In genomic region chr12:55429956-55430355, GRCm38 (mm10) we compare ENCODE assay signal across 16 mouse cellular contexts. TPM values are rescaled to one million over a fixed set of nuclear protein-coding genes. Genes with fewer than 3 reads are reported as not detected.
DNase-seq lines count a peak whose midpoint lies in the region; TF ChIP-seq lines count a peak whose summit lies in the region.
"Had no signal": no experiment of that assay in that cellular context is flagged by ENCODE, and none has a peak within 500 bp of the region (broad histone marks: within the 10 kb centered on the region; RNA-seq: fewer than 3 reads in every experiment).

No protein-coding gene starts in this region.

- dilution Hi-C loops in CH12.LX (cut with MboI; ENCODE audit: extremely low pct_ligation_motif_present, extremely low pct_unique_long_range_greater_than_20kb, low sequenced_read_pairs), result no loop called here

- peak overlapping the region; percentile 86 for H3K27ac ChIP-seq in CH12.LX (ENCODE audit: insufficient read depth, low read depth)
- no peak overlapping the region for H3K27ac ChIP-seq in cerebellum, adult 2 months (ENCODE audit: insufficient read depth, low read length)

- in situ Hi-C loops in CH12.LX (cut with MboI; ENCODE audit: low pct_ligation_motif_present, low pct_unique_long_range_greater_than_20kb, low sequenced_read_pairs), result no loop called here

- no peaks in the 10 kb centered on the region for H3K27me3 ChIP-seq in CH12.LX (replicated peaks)
- no peaks in the 10 kb centered on the region for H3K27me3 ChIP-seq in cerebellum, adult 2 months (ENCODE audit: control insufficient read depth, insufficient read depth, low read length)
- H3K27me3 ChIP-seq: Patski had no signal

- H3K4me1 ChIP-seq in CH12.LX (ENCODE audit: control insufficient read depth in 1 of 2, insufficient read depth in 2 of 2), result peaks cover 25 to 60% of the 10 kb centered on the region in 2 experiments
- no peaks in the 10 kb centered on the region; the same call in 1 of the 2 replicates for H3K4me1 ChIP-seq in cerebellum, adult 2 months (ENCODE audit: control insufficient read depth, insufficient read depth, low read length)

- TF ChIP-seq CTCF in CH12.LX (conservative IDR thresholded peaks at IDR 0.05 in 1 of 2, IDR thresholded peaks at IDR 0.05 in 1 of 2; ENCODE audit: low read depth in 2 of 2, low read length in 2 of 2), result no peak
- TF ChIP-seq CTCF in cerebellum, adult 2 months (IDR thresholded peaks at IDR 0.05; ENCODE audit: borderline replicate concordance, insufficient read depth, low read depth, low read length), result no peak

- H3K4me3 ChIP-seq in CH12.LX (replicated peaks in 1 of 3; ENCODE audit: low read depth in 2 of 3, low read length in 2 of 3, poor library complexity in 1 of 3), result no peak overlapping the region
- H3K4me3 ChIP-seq in cerebellum, adult 2 months (replicated peaks; ENCODE audit: insufficient read depth, low read depth, low read length), result no peak overlapping the region

- no peak for TF ChIP-seq RAD21 in CH12.LX (IDR thresholded peaks at IDR 0.05; ENCODE audit: low read depth, low read length)

- H3K4me2 ChIP-seq in CH12.LX (ENCODE audit: insufficient read depth, low read depth, poor library complexity, severe bottlenecking), result peak overlapping the region; percentile 12; the same call in 1 of the 2 replicates

- TF ChIP-seq EP300 in CH12.LX (IDR thresholded peaks at IDR 0.05; ENCODE audit: low read length), result peak; percentile 62

- no peaks in the 10 kb centered on the region for H3K9me3 ChIP-seq in CH12.LX (replicated peaks; ENCODE audit: low read length)

- DNase-seq in CH12.LX (ENCODE audit: extremely low read depth), result no peak
- DNase-seq in cerebellum, adult 2 months, result no peak
- DNase-seq: adrenal gland, adult 2 months; adrenal gland, adult 8-10 months; adrenal gland, postnatal 10 days; adrenal gland, postnatal 14 days; adrenal gland, postnatal 25 days; adrenal gland, postnatal 36 days; B cell, adult 2 months; cerebellum, adult 11 months; cerebellum, adult 11-12 months; cerebellum, adult 18-20 months; cerebellum, adult 8-10 months; cerebellum, adult 9-10 months had no signal

- WGBS in cerebellum, adult 2 months, result 92% methylated on average over 4 of the region's 4 CpGs

- no peaks in the 10 kb centered on the region for H3K79me2 ChIP-seq in CH12.LX (replicated peaks; ENCODE audit: control insufficient read depth, extremely low read depth, insufficient read depth, poor library complexity, severe bottlenecking)

- 0 out of 2 replicates have a peak, but pooled peaks have one; percentile 25 for TF ChIP-seq POLR2A in CH12.LX (IDR thresholded peaks at IDR 0.05; ENCODE audit: low read depth, low read length)
- TF ChIP-seq POLR2A in cerebellum, adult 2 months (IDR thresholded peaks at IDR 0.05; ENCODE audit: borderline replicate concordance, insufficient read depth, low read length), result no peak

- peak overlapping the region; percentile 47; the same call in 1 of the 2 replicates for H3K9ac ChIP-seq in CH12.LX (ENCODE audit: insufficient read depth, low read depth)

- no peaks in the 10 kb centered on the region for H3K36me3 ChIP-seq in CH12.LX (replicated peaks in 1 of 2; ENCODE audit: control insufficient read depth in 1 of 2, insufficient read depth in 1 of 2, low read length in 1 of 2)
- H3K36me3 ChIP-seq: G1E had no signal

TF ChIP-seq in CH12.LX, 34 proteins besides CTCF, POLR2A, EP300 and RAD21:
- TF ChIP-seq SIN3A (IDR thresholded peaks at IDR 0.05; ENCODE audit: low read length) (peak; percentile 52; the same call in 1 of the 2 replicates), MXI1 (IDR thresholded peaks at IDR 0.05; ENCODE audit: low read depth, low read length) (no peak; the same call in 1 of the 2 replicates), TCF12 (IDR thresholded peaks at IDR 0.05; ENCODE audit: low read depth, low read length) (peak; percentile 62), SMC3 (IDR thresholded peaks at IDR 0.05; ENCODE audit: low read depth, low read length) (no peak; the same call in 1 of the 2 replicates), UBTF (IDR thresholded peaks at IDR 0.05; ENCODE audit: low read depth, low read length) (no peak), MAZ (IDR thresholded peaks at IDR 0.05; ENCODE audit: low read depth, low read length) (peak; percentile 52; the same call in 1 of the 2 replicates), GABPA (IDR thresholded peaks at IDR 0.05; ENCODE audit: insufficient replicate concordance, low read depth, low read length) (no peak), ZKSCAN1 (IDR thresholded peaks at IDR 0.05; ENCODE audit: borderline replicate concordance, low read depth, low read length) (no peak), NRF1 (IDR thresholded peaks at IDR 0.05; ENCODE audit: low read depth, low read length) (no peak), CHD2 (IDR thresholded peaks at IDR 0.05; ENCODE audit: low read length) (peak; percentile 55; the same call in 1 of the 2 replicates), TBP (conservative IDR thresholded peaks at IDR 0.05; ENCODE audit: low read depth, low read length) (0 out of 2 replicates have a peak, but pooled peaks have one; percentile 28), ZC3H11A (IDR thresholded peaks at IDR 0.05; ENCODE audit: low read depth, low read length) (no peak), JUND (conservative IDR thresholded peaks at IDR 0.05; ENCODE audit: low read depth, low read length) (peak; percentile 21; the same call in 1 of the 2 replicates), ETS1 (conservative IDR thresholded peaks at IDR 0.05; ENCODE audit: low read depth, low read length) (peak; percentile 56; the same call in 1 of the 2 replicates), BHLHE40 (IDR thresholded peaks at IDR 0.05; ENCODE audit: low read depth, low read length) (peak; percentile 77), IRF4 (IDR thresholded peaks at IDR 0.05; ENCODE audit: low read depth, low read length) (peak; percentile 67), CHD1 (IDR thresholded peaks at IDR 0.05; ENCODE audit: low read depth, low read length) (peak; percentile 29; the same call in 1 of the 2 replicates), MEF2A (IDR thresholded peaks at IDR 0.05; ENCODE audit: borderline replicate concordance, low read depth, low read length) (peak; percentile 98), JUN (IDR thresholded peaks at IDR 0.05; ENCODE audit: insufficient read depth, low read depth, low read length) (peak; percentile 85), MAX (IDR thresholded peaks at IDR 0.05; ENCODE audit: low read length) (peak; percentile 86), MYC (IDR thresholded peaks at IDR 0.05; ENCODE audit: low read depth, low read length) (peak; percentile 94), ELF1 (IDR thresholded peaks at IDR 0.05; ENCODE audit: low read depth, low read length) (0 out of 2 replicates have a peak, but pooled peaks have one; percentile 8), MAFK (IDR thresholded peaks at IDR 0.05; ENCODE audit: insufficient replicate concordance, low read length) (no peak)

RNA-seq across cellular contexts. Expression of gene Psma6, which starts 45.9 kb away (rescaled TPM):
- total RNA-seq in CH12.LX (2012; rRNA removed), result 271 and 319 TPM in 2 replicates
- total RNA-seq in CH12.LX (2014; rRNA removed), result 585 and 610 TPM in 2 replicates
- 307 and 352 TPM in 2 replicates for polyA plus RNA-seq in CH12.LX (2012; ENCODE audit: insufficient read length, low read depth)
- polyA plus RNA-seq in cerebellum, adult 2 months (2012; rRNA removed), result 147 TPM in 2 replicates
